Mouse (Mus musculus): ENCODE measurements around the gene Spred2. TPM values are rescaled to one million over a fixed set of nuclear protein-coding genes. Genes with fewer than 3 reads are reported as not detected.

Spred2 gene
- polyA plus RNA-seq, 1 experiment from 2014 or later, result 8.5 TPM

GRCm38 (mm10) chr11:19959897-19960296 is 35.7 kb downstream of the Spred2 start:
- 73% methylated on average over 5 of the region's 5 CpGs for WGBS
- TF ChIP-seq CTCF (IDR thresholded peaks at IDR 0.05; ENCODE audit: low read depth), result no peak
- Histone ChIP-seq H3K9me3 (replicated peaks; ENCODE audit: low read length) (no peaks in the 10 kb centered on the region), H3K27ac (no peak overlapping the region), H3K27me3 (ENCODE audit: insufficient read depth, low read length) (no peaks in the 10 kb centered on the region), H3K36me3 (ENCODE audit: insufficient read depth, low read length) (no peaks in the 10 kb centered on the region), H3K9ac (ENCODE audit: low read depth, low read length) (no peak overlapping the region), H3K4me1 (replicated peaks; ENCODE audit: insufficient read depth, low read length) (peaks cover 37% of the 10 kb centered on the region), H3K4me3 (replicated peaks; ENCODE audit: low read depth, low read length) (no peak overlapping the region), H3K4me2 (ENCODE audit: low read length) (no peak overlapping the region)
- DNase-seq (ENCODE audit: low spot score), result no peak
- ATAC-seq (replicated peaks; ENCODE audit: low FRiP score, low read depth), result no peak

GRCm38 (mm10) chr11:19960541-19960940 is 36.4 kb downstream of the Spred2 start:
- H3K4me2 ChIP-seq (ENCODE audit: low read length), result no peak overlapping the region
- DNase-seq (ENCODE audit: low spot score) (no peak), ATAC-seq (replicated peaks; ENCODE audit: low FRiP score, low read depth) (no peak)
- H3K27me3 ChIP-seq (ENCODE audit: insufficient read depth, low read length), result no peaks in the 10 kb centered on the region
- H3K4me1 ChIP-seq (replicated peaks; ENCODE audit: insufficient read depth, low read length), result peaks cover 43% of the 10 kb centered on the region
- no peak for TF ChIP-seq CTCF (IDR thresholded peaks at IDR 0.05; ENCODE audit: low read depth)
- no peak overlapping the region for H3K27ac ChIP-seq
- no peaks in the 10 kb centered on the region for H3K9me3 ChIP-seq (replicated peaks; ENCODE audit: low read length)
- no peaks in the 10 kb centered on the region for H3K36me3 ChIP-seq (ENCODE audit: insufficient read depth, low read length)
- no peak overlapping the region for H3K4me3 ChIP-seq (replicated peaks; ENCODE audit: low read depth, low read length)
- no peak overlapping the region for H3K9ac ChIP-seq (ENCODE audit: low read depth, low read length)
- WGBS, result 82% methylated on average over 3 of the region's 3 CpGs

GRCm38 (mm10) chr11:19961088-19961487 is 36.9 kb downstream of the Spred2 start:
- no peaks in the 10 kb centered on the region for H3K27me3 ChIP-seq (ENCODE audit: insufficient read depth, low read length)
- WGBS, result 63% methylated on average over 6 of the region's 6 CpGs
- H3K4me1 ChIP-seq (replicated peaks; ENCODE audit: insufficient read depth, low read length), result peaks cover 44% of the 10 kb centered on the region
- H3K27ac ChIP-seq, result no peak overlapping the region
- H3K4me2 ChIP-seq (ENCODE audit: low read length), result no peak overlapping the region
- H3K9me3 ChIP-seq (replicated peaks; ENCODE audit: low read length), result no peaks in the 10 kb centered on the region
- no peaks in the 10 kb centered on the region for H3K36me3 ChIP-seq (ENCODE audit: insufficient read depth, low read length)
- ATAC-seq (replicated peaks; ENCODE audit: low FRiP score, low read depth) (no peak), DNase-seq (ENCODE audit: low spot score) (no peak)
- H3K4me3 ChIP-seq (replicated peaks; ENCODE audit: low read depth, low read length), result no peak overlapping the region
- TF ChIP-seq CTCF (IDR thresholded peaks at IDR 0.05; ENCODE audit: low read depth), result no peak
- no peak overlapping the region for H3K9ac ChIP-seq (ENCODE audit: low read depth, low read length)

- H3K36me3 ChIP-seq (ENCODE audit: insufficient read depth, low read length), result no peaks in the 10 kb centered on the region
- peaks cover 48% of the 10 kb centered on the region for H3K4me1 ChIP-seq (replicated peaks; ENCODE audit: insufficient read depth, low read length)
- no peak for DNase-seq (ENCODE audit: low spot score)
- H3K27ac ChIP-seq, result no peak overlapping the region
- 51% methylated on average over 12 of the region's 12 CpGs for WGBS
- no peak overlapping the region for H3K4me3 ChIP-seq (replicated peaks; ENCODE audit: low read depth, low read length)
- no peak for ATAC-seq (replicated peaks; ENCODE audit: low FRiP score, low read depth)
- no peak overlapping the region for H3K4me2 ChIP-seq (ENCODE audit: low read length)
- TF ChIP-seq CTCF (IDR thresholded peaks at IDR 0.05; ENCODE audit: low read depth), result no peak
- H3K27me3 ChIP-seq (ENCODE audit: insufficient read depth, low read length), result no peaks in the 10 kb centered on the region
- no peak overlapping the region for H3K9ac ChIP-seq (ENCODE audit: low read depth, low read length)
- H3K9me3 ChIP-seq (replicated peaks; ENCODE audit: low read length), result no peaks in the 10 kb centered on the region
These were observed 37.7 kb downstream of the Spred2 start for GRCm38 (mm10) chr11:19961766-19962365.

GRCm38 (mm10) chr11:19962796-19963195 is 38.6 kb downstream of the Spred2 start:
- peak overlapping the region; percentile 86 for H3K27ac ChIP-seq
- peaks cover 48% of the 10 kb centered on the region for H3K4me1 ChIP-seq (replicated peaks; ENCODE audit: insufficient read depth, low read length)
- H3K27me3 ChIP-seq (ENCODE audit: insufficient read depth, low read length), result no peaks in the 10 kb centered on the region
- ATAC-seq (replicated peaks; ENCODE audit: low FRiP score, low read depth) (no peak), DNase-seq (ENCODE audit: low spot score) (peak; percentile 65)
- H3K4me3 ChIP-seq (replicated peaks; ENCODE audit: low read depth, low read length), result no peak overlapping the region
- no peaks in the 10 kb centered on the region for H3K36me3 ChIP-seq (ENCODE audit: insufficient read depth, low read length)
- no peaks in the 10 kb centered on the region for H3K9me3 ChIP-seq (replicated peaks; ENCODE audit: low read length)
- peak overlapping the region; percentile 28; the same call in 1 of the 2 replicates for H3K4me2 ChIP-seq (ENCODE audit: low read length)
- H3K9ac ChIP-seq (ENCODE audit: low read depth, low read length), result no peak overlapping the region
- no peak for TF ChIP-seq CTCF (IDR thresholded peaks at IDR 0.05; ENCODE audit: low read depth)
- WGBS, result 8% methylated on average over 5 of the region's 5 CpGs

GRCm38 (mm10) chr11:19963717-19964141 is 39.6 kb downstream of the Spred2 start:
- TF ChIP-seq CTCF (IDR thresholded peaks at IDR 0.05; ENCODE audit: low read depth), result no peak
- 11% methylated on average over 12 of the region's 12 CpGs for WGBS
- Histone ChIP-seq H3K27ac (peak overlapping the region; percentile 86), H3K4me1 (replicated peaks; ENCODE audit: insufficient read depth, low read length) (peaks cover 51% of the 10 kb centered on the region), H3K9me3 (replicated peaks; ENCODE audit: low read length) (no peaks in the 10 kb centered on the region), H3K4me2 (ENCODE audit: low read length) (peak overlapping the region; percentile 28), H3K9ac (ENCODE audit: low read depth, low read length) (0 out of 2 replicates have a peak overlapping the region, but pooled peaks have one; percentile 23), H3K4me3 (replicated peaks; ENCODE audit: low read depth, low read length) (no peak overlapping the region), H3K36me3 (ENCODE audit: insufficient read depth, low read length) (no peaks in the 10 kb centered on the region), H3K27me3 (ENCODE audit: insufficient read depth, low read length) (no peaks in the 10 kb centered on the region)
- DNase-seq (ENCODE audit: low spot score), result peak; percentile 92
- peak; percentile 67 for ATAC-seq (replicated peaks; ENCODE audit: low FRiP score, low read depth)

GRCm38 (mm10) chr11:19964333-19964732 is 40.2 kb downstream of the Spred2 start:
- ATAC-seq (replicated peaks; ENCODE audit: low FRiP score, low read depth) (no peak), DNase-seq (ENCODE audit: low spot score) (no peak)
- Histone ChIP-seq H3K4me2 (ENCODE audit: low read length) (peak overlapping the region; percentile 28; the same call in 1 of the 2 replicates), H3K36me3 (ENCODE audit: insufficient read depth, low read length) (no peaks in the 10 kb centered on the region), H3K4me3 (replicated peaks; ENCODE audit: low read depth, low read length) (no peak overlapping the region), H3K9me3 (replicated peaks; ENCODE audit: low read length) (no peaks in the 10 kb centered on the region), H3K9ac (ENCODE audit: low read depth, low read length) (no peak overlapping the region), H3K27me3 (ENCODE audit: insufficient read depth, low read length) (no peaks in the 10 kb centered on the region), H3K27ac (peak overlapping the region; percentile 86), H3K4me1 (replicated peaks; ENCODE audit: insufficient read depth, low read length) (peaks cover 53% of the 10 kb centered on the region)
- WGBS, result 65% methylated on average over 5 of the region's 5 CpGs
- TF ChIP-seq CTCF (IDR thresholded peaks at IDR 0.05; ENCODE audit: low read depth), result no peak
